In genomic region chr5:67947006-67947405, GRCm38 (mm10) we compare ENCODE assay signal across 28 mouse cellular contexts. TPM values are rescaled to one million over a fixed set of nuclear protein-coding genes. Genes with fewer than 3 reads are reported as not detected.
DNase-seq lines count a peak whose midpoint lies in the region; ATAC-seq and TF ChIP-seq lines count a peak whose summit lies in the region.
"Had no signal": no experiment of that assay in that cellular context is flagged by ENCODE, and none has a peak within 500 bp of the region (broad histone marks: within the 10 kb centered on the region; RNA-seq: fewer than 3 reads in every experiment).

No protein-coding gene starts in this region.

- no peaks in the 10 kb centered on the region for H3K4me1 ChIP-seq in kidney, postnatal 0 days (replicated peaks; ENCODE audit: insufficient read depth, low read length)
- H3K4me1 ChIP-seq: embryonic facial prominence, embryonic 13.5 days; forebrain, embryonic 10.5 days; forebrain, embryonic 13.5 days; heart, embryonic 10.5 days; heart, embryonic 13.5 days had no signal

- no peak overlapping the region for H3K9ac ChIP-seq in kidney, postnatal 0 days (ENCODE audit: low read depth, low read length)
- H3K9ac ChIP-seq: embryonic facial prominence, embryonic 13.5 days; forebrain, embryonic 13.5 days; heart, embryonic 13.5 days; hindbrain, embryonic 14.5 days had no signal

- H3K27me3 ChIP-seq in kidney, postnatal 0 days (ENCODE audit: insufficient read depth, low read length), result no peaks in the 10 kb centered on the region
- H3K27me3 ChIP-seq: embryonic facial prominence, embryonic 13.5 days; forebrain, embryonic 13.5 days; heart, embryonic 13.5 days had no signal

- no peak overlapping the region for H3K4me3 ChIP-seq in kidney, postnatal 0 days (replicated peaks; ENCODE audit: low read depth, low read length)
- H3K4me3 ChIP-seq: embryonic facial prominence, embryonic 13.5 days; forebrain, embryonic 10.5 days; forebrain, embryonic 13.5 days; heart, adult 2 months; heart, embryonic 10.5 days; heart, embryonic 13.5 days had no signal

- no peak for TF ChIP-seq CTCF in kidney, postnatal 0 days (IDR thresholded peaks at IDR 0.05; ENCODE audit: low read depth)

- no peak for ATAC-seq in kidney, postnatal 0 days (replicated peaks; ENCODE audit: low FRiP score, low read depth)
- ATAC-seq: activated CD4-positive, CD25-positive, alpha-beta regulatory T cell, adult 4 months; forebrain, embryonic 13.5 days; forebrain, embryonic 16.5 days had no signal

- no peak overlapping the region for H3K27ac ChIP-seq in kidney, postnatal 0 days
- H3K27ac ChIP-seq: embryonic facial prominence, embryonic 13.5 days; forebrain, embryonic 10.5 days; forebrain, embryonic 13.5 days; heart, adult 2 months; heart, embryonic 10.5 days; heart, embryonic 13.5 days; hindbrain, embryonic 14.5 days had no signal

- no peak overlapping the region for H3K4me2 ChIP-seq in kidney, postnatal 0 days (ENCODE audit: low read length)
- H3K4me2 ChIP-seq: embryonic facial prominence, embryonic 13.5 days; forebrain, embryonic 13.5 days; heart, embryonic 13.5 days; hindbrain, embryonic 14.5 days had no signal

- no peaks in the 10 kb centered on the region for H3K36me3 ChIP-seq in kidney, postnatal 0 days (ENCODE audit: insufficient read depth, low read length)
- H3K36me3 ChIP-seq: embryonic facial prominence, embryonic 13.5 days; forebrain, embryonic 10.5 days; heart, embryonic 10.5 days; heart, embryonic 13.5 days had no signal

- H3K9me3 ChIP-seq in kidney, postnatal 0 days (replicated peaks; ENCODE audit: low read length), result no peaks in the 10 kb centered on the region
- H3K9me3 ChIP-seq: embryonic facial prominence, embryonic 13.5 days; forebrain, embryonic 10.5 days; forebrain, embryonic 13.5 days; heart, embryonic 10.5 days; heart, embryonic 13.5 days had no signal

- DNase-seq in cerebellum, postnatal 10 days, result peak; percentile 7
- DNase-seq in cerebellum, postnatal 25 days, result no peak
- DNase-seq in kidney, adult 8-10 months, result peak; percentile 9 to 15
- DNase-seq in kidney, adult 18-20 months, result no peak
- DNase-seq in kidney, postnatal 0 days (ENCODE audit: low spot score), result peak; percentile 43
- DNase-seq in kidney, postnatal 36 days, result peak; percentile 17 to 28
- no peak for DNase-seq in urinary bladder, adult 2 months (ENCODE audit: low spot score)
- no peak for DNase-seq in lung, postnatal 14 days
- DNase-seq: adrenal gland, adult 8-10 months; adrenal gland, postnatal 25 days; cerebellum, adult 11-12 months; cerebellum, adult 8-10 months; gastrocnemius, postnatal 10 days; gastrocnemius, postnatal 36 days; heart, adult 2 months; heart, postnatal 14 days; heart, postnatal 4 days had no signal

RNA-seq across cellular contexts. Expression of gene Gm21905, which starts 0.8 kb away (rescaled TPM):
- not detected in 2 replicates for polyA plus RNA-seq in kidney, postnatal 0 days (2015; fragmentation: Nextera tagmentation; extraction: Ambion mirVana)
- not detected in 2 replicates for polyA plus RNA-seq in urinary bladder, adult 2 months (2012; rRNA removed)
- polyA plus RNA-seq: activated CD4-positive, CD25-positive, alpha-beta regulatory T cell, adult 4 months; brain, embryonic 14.5 days; embryonic facial prominence, embryonic 13.5 days; forebrain, embryonic 10.5 days; forebrain, embryonic 13.5 days; forebrain, embryonic 16.5 days; heart, adult 2 months; heart, embryonic 10.5 days; heart, embryonic 13.5 days; heart, embryonic 16.5 days; hindbrain, embryonic 11.5 days; hindbrain, embryonic 14.5 days had no signal

RNA-seq across cellular contexts. Expression of gene Gm5108, which starts 5.5 kb away (rescaled TPM):
- polyA plus RNA-seq in kidney, postnatal 0 days (2015; fragmentation: Nextera tagmentation; extraction: Ambion mirVana), result not detected in 2 replicates
- polyA plus RNA-seq in urinary bladder, adult 2 months (2012; rRNA removed), result not detected in 2 replicates
- polyA plus RNA-seq: activated CD4-positive, CD25-positive, alpha-beta regulatory T cell, adult 4 months; brain, embryonic 14.5 days; embryonic facial prominence, embryonic 13.5 days; forebrain, embryonic 10.5 days; forebrain, embryonic 13.5 days; forebrain, embryonic 16.5 days; heart, adult 2 months; heart, embryonic 10.5 days; heart, embryonic 13.5 days; heart, embryonic 16.5 days; hindbrain, embryonic 11.5 days; hindbrain, embryonic 14.5 days had no signal

Comparison
In these comparisons a context has a peak if more than half of its experiments do, and no peak if none do; other contexts are left out.
1. DNase-seq: peak in cerebellum, postnatal 10 days (2 of 2), kidney, adult 8-10 months (2 of 2), kidney, postnatal 0 days (single experiment) and kidney, postnatal 36 days (2 of 2); none in cerebellum, postnatal 25 days (0 of 2), kidney, adult 18-20 months (single experiment), urinary bladder, adult 2 months (single experiment) and lung, postnatal 14 days (single experiment).